Mouse (Mus musculus): ENCODE measurements around the gene Gm20388. TPM values are rescaled to one million over a fixed set of nuclear protein-coding genes. Genes with fewer than 3 reads are reported as not detected.
A peak's percentile ranks its signal among the peaks of the same experiment; 100 is the strongest.

Gm20388 gene
- polyA plus RNA-seq, 1 experiment from 2014 or later = not detected

DNA sequence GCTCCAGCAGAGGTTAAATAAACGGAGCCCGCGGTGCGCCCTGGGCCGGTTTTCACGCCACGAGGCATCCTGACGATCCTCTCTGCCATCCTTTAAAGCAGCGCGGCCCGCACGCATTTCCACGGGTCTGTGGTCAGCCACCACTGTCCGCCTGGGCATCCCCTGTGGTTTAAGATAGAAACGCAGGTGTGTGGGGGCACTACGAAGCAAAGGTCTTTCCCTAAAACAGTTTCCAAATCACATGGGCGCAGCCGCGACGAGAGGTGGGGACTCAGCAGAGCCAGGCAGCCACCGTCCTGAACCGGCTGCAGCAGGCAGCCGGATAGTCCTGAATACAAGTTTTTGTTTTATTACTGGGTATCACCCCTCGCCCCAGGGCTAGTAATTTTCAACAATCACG is 972.7 kb downstream of the Gm20388 start:
- no peak for ATAC-seq (ENCODE audit: insufficient number of reproducible peaks, insufficient read depth, low FRiP score, low read depth)
- Histone ChIP-seq H3K9me3 (ENCODE audit: control insufficient read depth, low read length) (no peaks in the 10 kb centered on the region), H3K4me1 (ENCODE audit: control insufficient read depth in 2 of 2, insufficient read depth in 2 of 2, low read length in 2 of 2) (peaks cover 3% of the 10 kb centered on the region in 2 experiments; a peak in 1 of 4 replicates), H3K9ac (ENCODE audit: low read length) (no peak overlapping the region), H3K27ac (replicated peaks in 1 of 2; ENCODE audit: control insufficient read depth in 1 of 2, insufficient read depth in 1 of 2, low read depth in 2 of 2, low read length in 2 of 2) (no peak overlapping the region), H3K36me3 (ENCODE audit: control insufficient read depth, insufficient read depth, low read length) (no peaks in the 10 kb centered on the region), H3K4me3 (ENCODE audit: control insufficient read depth in 1 of 2, insufficient read depth in 1 of 2, low read depth in 1 of 2, low read length in 2 of 2) (peak overlapping the region in 1 of 2 experiments; percentile 14; a peak in 1 of 4 replicates), H3K27me3 (ENCODE audit: control insufficient read depth, insufficient read depth, low read length) (peaks cover 92% of the 10 kb centered on the region), H3K4me2 (ENCODE audit: low read length) (no peak overlapping the region)
- WGBS = 4% methylated on average over 25 of the region's 25 CpGs

DNA sequence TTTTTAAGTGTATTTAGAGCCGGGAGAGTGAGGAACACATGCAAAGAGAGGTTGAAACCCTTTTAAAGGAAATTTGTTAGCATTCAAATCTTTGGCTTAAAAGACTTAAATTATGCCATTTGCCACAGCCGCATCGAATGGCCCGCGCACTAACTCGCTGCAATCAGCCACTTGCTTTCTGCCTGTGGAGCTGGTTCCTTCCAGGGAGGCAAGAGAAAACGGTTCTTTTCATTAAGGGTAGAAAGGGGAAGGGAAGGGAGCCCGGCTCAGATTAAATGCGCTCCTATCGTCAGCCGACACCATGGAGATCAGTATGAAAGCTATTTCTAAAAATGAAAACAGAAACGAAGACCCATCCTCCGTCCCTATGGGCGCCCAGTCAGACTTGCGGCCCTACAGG is 973.2 kb downstream of the Gm20388 start:
- Histone ChIP-seq H3K9me3 (ENCODE audit: control insufficient read depth, low read length) (no peaks in the 10 kb centered on the region), H3K9ac (ENCODE audit: low read length) (no peak overlapping the region), H3K27ac (replicated peaks in 1 of 2; ENCODE audit: control insufficient read depth in 1 of 2, insufficient read depth in 1 of 2, low read depth in 2 of 2, low read length in 2 of 2) (no peak overlapping the region), H3K4me3 (ENCODE audit: control insufficient read depth in 1 of 2, insufficient read depth in 1 of 2, low read depth in 1 of 2, low read length in 2 of 2) (no peak overlapping the region), H3K27me3 (ENCODE audit: control insufficient read depth, insufficient read depth, low read length) (peaks cover 92% of the 10 kb centered on the region), H3K4me2 (ENCODE audit: low read length) (no peak overlapping the region), H3K4me1 (ENCODE audit: control insufficient read depth in 2 of 2, insufficient read depth in 2 of 2, low read length in 2 of 2) (peaks cover 3% of the 10 kb centered on the region in 2 experiments; a peak in 1 of 4 replicates), H3K36me3 (ENCODE audit: control insufficient read depth, insufficient read depth, low read length) (no peaks in the 10 kb centered on the region)
- 9% methylated on average over 15 of the region's 15 CpGs for WGBS
- ATAC-seq (ENCODE audit: insufficient number of reproducible peaks, insufficient read depth, low FRiP score, low read depth) = no peak

GRCm38 (mm10) chr8:120884881-120885280 is 974.2 kb downstream of the Gm20388 start:
- no peak for ATAC-seq (ENCODE audit: insufficient number of reproducible peaks, insufficient read depth, low FRiP score, low read depth)
- H3K9me3 ChIP-seq (ENCODE audit: control insufficient read depth, low read length) = no peaks in the 10 kb centered on the region
- H3K27me3 ChIP-seq (ENCODE audit: control insufficient read depth, insufficient read depth, low read length) = peaks cover 99% of the 10 kb centered on the region
- H3K4me3 ChIP-seq (ENCODE audit: control insufficient read depth in 1 of 2, insufficient read depth in 1 of 2, low read depth in 1 of 2, low read length in 2 of 2) = no peak overlapping the region
- no peak overlapping the region for H3K9ac ChIP-seq (ENCODE audit: low read length)
- no peak overlapping the region for H3K4me2 ChIP-seq (ENCODE audit: low read length)
- no peak overlapping the region for H3K27ac ChIP-seq (replicated peaks in 1 of 2; ENCODE audit: control insufficient read depth in 1 of 2, insufficient read depth in 1 of 2, low read depth in 2 of 2, low read length in 2 of 2)
- 34% methylated on average over 13 of the region's 13 CpGs for WGBS
- H3K4me1 ChIP-seq (ENCODE audit: control insufficient read depth in 2 of 2, insufficient read depth in 2 of 2, low read length in 2 of 2) = peaks cover 3% of the 10 kb centered on the region in 2 experiments; a peak in 1 of 4 replicates
- no peaks in the 10 kb centered on the region for H3K36me3 ChIP-seq (ENCODE audit: control insufficient read depth, insufficient read depth, low read length)

DNA sequence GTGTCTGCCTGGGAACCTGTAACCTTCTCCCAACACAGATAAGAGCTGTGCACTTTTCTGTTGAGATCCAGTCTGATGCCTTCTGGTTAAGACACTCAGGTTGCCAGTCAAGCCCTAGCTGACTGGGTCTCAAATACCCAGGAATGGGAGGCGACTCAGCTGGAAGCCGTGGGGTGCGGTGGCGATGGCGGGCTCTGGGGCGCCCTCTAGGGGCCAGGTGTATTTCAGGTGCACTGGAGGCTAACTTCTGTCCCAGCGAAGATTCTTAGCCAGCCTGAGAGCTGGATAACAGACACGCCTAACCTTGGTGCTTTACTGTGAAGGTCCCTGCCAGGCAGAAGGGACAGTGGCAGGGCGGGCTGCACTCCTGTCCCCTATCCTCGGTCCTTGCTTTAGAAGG is 976.6 kb downstream of the Gm20388 start:
- H3K9ac ChIP-seq (ENCODE audit: low read length) = no peak overlapping the region
- H3K4me1 ChIP-seq (ENCODE audit: control insufficient read depth in 2 of 2, insufficient read depth in 2 of 2, low read length in 2 of 2) = peaks cover 3 to 7% of the 10 kb centered on the region in 2 experiments; a peak in 1 of 4 replicates
- H3K36me3 ChIP-seq (ENCODE audit: control insufficient read depth, insufficient read depth, low read length) = no peaks in the 10 kb centered on the region
- H3K4me3 ChIP-seq (ENCODE audit: control insufficient read depth in 1 of 2, insufficient read depth in 1 of 2, low read depth in 1 of 2, low read length in 2 of 2) = no peak overlapping the region
- H3K4me2 ChIP-seq (ENCODE audit: low read length) = no peak overlapping the region
- ATAC-seq (ENCODE audit: insufficient number of reproducible peaks, insufficient read depth, low FRiP score, low read depth) = no peak
- peaks cover 98% of the 10 kb centered on the region for H3K27me3 ChIP-seq (ENCODE audit: control insufficient read depth, insufficient read depth, low read length)
- H3K27ac ChIP-seq (replicated peaks in 1 of 2; ENCODE audit: control insufficient read depth in 1 of 2, insufficient read depth in 1 of 2, low read depth in 2 of 2, low read length in 2 of 2) = no peak overlapping the region
- WGBS = 1% methylated on average over 10 of the region's 10 CpGs
- no peaks in the 10 kb centered on the region for H3K9me3 ChIP-seq (ENCODE audit: control insufficient read depth, low read length)

DNA sequence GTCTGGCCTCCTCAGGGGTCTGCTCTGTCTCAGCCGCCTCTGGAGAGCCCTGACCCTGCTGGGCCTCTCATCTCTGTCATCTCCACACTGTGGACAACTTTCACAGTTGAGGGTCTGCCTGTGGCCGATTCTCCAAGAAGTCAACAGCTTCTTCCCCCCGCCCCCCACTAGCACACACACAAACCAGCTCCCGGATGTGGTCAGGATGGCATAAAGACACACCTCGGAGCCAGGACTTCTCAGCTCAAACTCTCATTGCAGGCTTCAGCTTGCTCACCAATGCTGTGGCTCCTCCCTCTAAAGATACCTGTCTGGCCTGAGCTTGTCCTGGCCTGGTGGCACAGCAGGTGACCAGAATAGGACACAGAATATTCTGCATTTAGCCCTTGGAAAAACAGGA is 977.4 kb downstream of the Gm20388 start:
- ATAC-seq (ENCODE audit: insufficient number of reproducible peaks, insufficient read depth, low FRiP score, low read depth) = no peak
- no peak overlapping the region for H3K27ac ChIP-seq (replicated peaks in 1 of 2; ENCODE audit: control insufficient read depth in 1 of 2, insufficient read depth in 1 of 2, low read depth in 2 of 2, low read length in 2 of 2)
- H3K9me3 ChIP-seq (ENCODE audit: control insufficient read depth, low read length) = no peaks in the 10 kb centered on the region
- peaks cover 99% of the 10 kb centered on the region for H3K27me3 ChIP-seq (ENCODE audit: control insufficient read depth, insufficient read depth, low read length)
- no peak overlapping the region for H3K9ac ChIP-seq (ENCODE audit: low read length)
- no peak overlapping the region for H3K4me2 ChIP-seq (ENCODE audit: low read length)
- 15% methylated on average over 5 of the region's 5 CpGs for WGBS
- H3K36me3 ChIP-seq (ENCODE audit: control insufficient read depth, insufficient read depth, low read length) = no peaks in the 10 kb centered on the region
- peaks cover 3 to 7% of the 10 kb centered on the region in 2 experiments; a peak in 1 of 4 replicates for H3K4me1 ChIP-seq (ENCODE audit: control insufficient read depth in 2 of 2, insufficient read depth in 2 of 2, low read length in 2 of 2)
- no peak overlapping the region for H3K4me3 ChIP-seq (ENCODE audit: control insufficient read depth in 1 of 2, insufficient read depth in 1 of 2, low read depth in 1 of 2, low read length in 2 of 2)

GRCm38 (mm10) chr8:120889189-120889588 is 978.5 kb downstream of the Gm20388 start:
- WGBS = 74% methylated on average over 4 of the region's 4 CpGs

GRCm38 (mm10) chr8:120890068-120890467 is 979.4 kb downstream of the Gm20388 start:
- no peak for ATAC-seq (ENCODE audit: insufficient number of reproducible peaks, insufficient read depth, low FRiP score, low read depth)
- peaks cover 98% of the 10 kb centered on the region for H3K27me3 ChIP-seq (ENCODE audit: control insufficient read depth, insufficient read depth, low read length)
- 6% methylated on average over 11 of the region's 11 CpGs for WGBS
- 0 out of 4 replicates have a peak, but pooled peaks cover 0 to 7% of the 10 kb centered on the region in 2 experiments for H3K4me1 ChIP-seq (ENCODE audit: control insufficient read depth in 2 of 2, insufficient read depth in 2 of 2, low read length in 2 of 2)
- H3K4me3 ChIP-seq (ENCODE audit: control insufficient read depth in 1 of 2, insufficient read depth in 1 of 2, low read depth in 1 of 2, low read length in 2 of 2) = no peak overlapping the region
- H3K4me2 ChIP-seq (ENCODE audit: low read length) = 0 out of 2 replicates have a peak overlapping the region, but pooled peaks have one; percentile 8
- H3K9me3 ChIP-seq (ENCODE audit: control insufficient read depth, low read length) = no peaks in the 10 kb centered on the region
- no peak overlapping the region for H3K9ac ChIP-seq (ENCODE audit: low read length)
- no peaks in the 10 kb centered on the region for H3K36me3 ChIP-seq (ENCODE audit: control insufficient read depth, insufficient read depth, low read length)
- H3K27ac ChIP-seq (replicated peaks in 1 of 2; ENCODE audit: control insufficient read depth in 1 of 2, insufficient read depth in 1 of 2, low read depth in 2 of 2, low read length in 2 of 2) = no peak overlapping the region

More at GRCm38 (mm10) chr8:120889189-120889588, 978.5 kb downstream of the Gm20388 start:
- Histone ChIP-seq H3K27me3 (ENCODE audit: control insufficient read depth, insufficient read depth, low read length) (peaks cover 98% of the 10 kb centered on the region), H3K4me1 (ENCODE audit: control insufficient read depth in 2 of 2, insufficient read depth in 2 of 2, low read length in 2 of 2) (0 out of 4 replicates have a peak, but pooled peaks cover 0 to 4% of the 10 kb centered on the region in 2 experiments), H3K4me2 (ENCODE audit: low read length) (no peak overlapping the region), H3K9me3 (ENCODE audit: control insufficient read depth, low read length) (no peaks in the 10 kb centered on the region), H3K9ac (ENCODE audit: low read length) (no peak overlapping the region), H3K4me3 (ENCODE audit: control insufficient read depth in 1 of 2, insufficient read depth in 1 of 2, low read depth in 1 of 2, low read length in 2 of 2) (no peak overlapping the region), H3K36me3 (ENCODE audit: control insufficient read depth, insufficient read depth, low read length) (no peaks in the 10 kb centered on the region), H3K27ac (replicated peaks in 1 of 2; ENCODE audit: control insufficient read depth in 1 of 2, insufficient read depth in 1 of 2, low read depth in 2 of 2, low read length in 2 of 2) (no peak overlapping the region)
- no peak for ATAC-seq (ENCODE audit: insufficient number of reproducible peaks, insufficient read depth, low FRiP score, low read depth)

DNA sequence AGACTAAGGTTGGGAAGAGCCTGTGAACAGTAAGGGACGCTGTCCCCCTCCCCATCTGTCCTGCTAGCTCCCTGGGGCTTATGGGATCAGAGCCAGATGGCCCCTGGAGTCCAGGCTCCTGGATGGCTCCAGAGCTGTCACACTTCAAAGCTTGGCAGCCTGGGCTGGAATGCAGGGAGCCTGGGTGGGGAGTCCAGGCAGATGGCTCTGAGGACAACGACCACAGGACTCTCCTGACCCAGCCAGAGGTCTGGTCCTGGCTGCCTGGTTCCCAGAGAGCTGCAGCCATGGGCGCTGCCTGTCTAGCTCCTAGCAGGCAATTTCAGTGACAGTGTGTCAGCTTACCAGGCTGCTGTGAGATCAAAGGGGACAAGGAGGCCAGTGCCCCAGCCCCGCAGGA is 984.4 kb downstream of the Gm20388 start:
- peaks cover 5 to 13% of the 10 kb centered on the region in 2 experiments; a peak in 2 of 4 replicates for H3K4me1 ChIP-seq (ENCODE audit: control insufficient read depth in 2 of 2, insufficient read depth in 2 of 2, low read length in 2 of 2)
- peaks cover 83% of the 10 kb centered on the region for H3K27me3 ChIP-seq (ENCODE audit: control insufficient read depth, insufficient read depth, low read length)
- no peak overlapping the region for H3K27ac ChIP-seq (replicated peaks in 1 of 2; ENCODE audit: control insufficient read depth in 1 of 2, insufficient read depth in 1 of 2, low read depth in 2 of 2, low read length in 2 of 2)

More for the DNA sequence above, 984.4 kb downstream of the Gm20388 start:
- Histone ChIP-seq H3K36me3 (ENCODE audit: control insufficient read depth, insufficient read depth, low read length) (no peaks in the 10 kb centered on the region), H3K9ac (ENCODE audit: low read length) (no peak overlapping the region), H3K4me2 (ENCODE audit: low read length) (no peak overlapping the region), H3K4me3 (ENCODE audit: control insufficient read depth in 1 of 2, insufficient read depth in 1 of 2, low read depth in 1 of 2, low read length in 2 of 2) (no peak overlapping the region), H3K9me3 (ENCODE audit: control insufficient read depth, low read length) (0 out of 2 replicates have a peak, but pooled peaks cover 4% of the 10 kb centered on the region)
- WGBS = 3% methylated on average over 4 of the region's 4 CpGs
- ATAC-seq (ENCODE audit: insufficient number of reproducible peaks, insufficient read depth, low FRiP score, low read depth) = no peak

Data from heart, embryonic 14.5 days (tissue).